Mouse (Mus musculus) erythroid progenitor cell, adult 5-6 weeks (primary cell): ENCODE results near the gene Cypt1. TPM values are rescaled to one million over a fixed set of nuclear protein-coding genes. Genes with fewer than 3 reads are reported as not detected.

Experiments
- ATAC-seq: replicated peaks from 2 replicates; pipeline ENCODE4 v1.8.0; 2016; ENCODE audit warnings: moderate number of reproducible peaks, mild to moderate bottlenecking, moderate TSS enrichment, inconsistent platforms; ENCODE audit not compliant: poor library complexity, low FRiP score, severe bottlenecking
- total RNA-seq, 2 experiments: library from RNA; stranded (forward) in 1 of 2; stranded (reverse) in 1 of 2; fragments of 150-400 nt in 1 of 2; fragments of 186-747, 209-891 nt in 1 of 2; gene quantifications; 2 replicates each; pipeline versions ENCODE4 v1.2.3 to v1.2.4; 2015 to 2017; ENCODE audit warnings: low replicate concordance in 2 of 2

Gene Cypt1
- total RNA-seq (2015; ENCODE audit: low replicate concordance) = not detected in 2 replicates
- total RNA-seq (2017; ENCODE audit: low replicate concordance) = not detected in 2 replicates

DNA sequence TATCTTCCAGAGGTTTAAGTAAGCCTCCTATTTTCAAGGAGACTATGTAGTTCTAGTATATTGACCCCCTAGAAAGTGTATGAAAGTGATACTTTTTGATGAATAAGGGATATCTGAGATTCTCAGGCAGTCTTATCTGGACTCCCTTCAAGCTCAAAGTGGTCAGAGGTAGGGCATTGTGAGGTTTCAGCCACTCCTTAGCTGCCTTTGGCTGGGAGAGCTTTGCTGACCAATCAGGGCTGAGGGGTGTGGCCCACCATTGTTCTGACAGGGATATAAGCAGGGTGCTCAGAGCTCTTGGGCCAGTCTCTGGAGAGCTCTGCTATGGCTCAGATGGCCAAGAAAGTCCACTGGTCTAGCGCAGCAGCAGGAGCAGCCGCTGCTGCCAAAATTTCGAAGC, at the start of gene Cypt1:
TSS of gene Cypt1 (plus strand) at position 301 of the 400 bp plus-strand sequence.
- ATAC-seq = no peak

DNA sequence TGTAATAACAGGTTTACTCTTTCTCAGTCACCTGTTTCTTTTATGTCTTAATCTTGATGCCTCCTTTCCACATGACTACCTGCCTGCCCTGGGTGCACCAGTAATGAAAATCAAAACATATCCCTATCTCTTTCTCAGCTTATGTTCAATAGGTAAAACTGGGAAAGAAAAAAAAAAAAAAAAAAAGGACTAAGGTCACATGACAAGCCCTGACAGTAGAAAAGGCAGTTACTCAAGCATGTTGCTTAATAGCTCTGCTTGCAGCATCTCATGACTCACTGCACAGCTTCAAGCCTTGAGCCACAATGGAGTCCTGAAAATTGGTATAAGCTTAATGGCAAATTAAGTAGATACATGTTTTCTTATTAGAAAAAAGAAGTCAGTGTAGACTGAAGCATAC, 24.1 kb downstream of the Cypt1 start:
- ATAC-seq = no peak

DNA sequence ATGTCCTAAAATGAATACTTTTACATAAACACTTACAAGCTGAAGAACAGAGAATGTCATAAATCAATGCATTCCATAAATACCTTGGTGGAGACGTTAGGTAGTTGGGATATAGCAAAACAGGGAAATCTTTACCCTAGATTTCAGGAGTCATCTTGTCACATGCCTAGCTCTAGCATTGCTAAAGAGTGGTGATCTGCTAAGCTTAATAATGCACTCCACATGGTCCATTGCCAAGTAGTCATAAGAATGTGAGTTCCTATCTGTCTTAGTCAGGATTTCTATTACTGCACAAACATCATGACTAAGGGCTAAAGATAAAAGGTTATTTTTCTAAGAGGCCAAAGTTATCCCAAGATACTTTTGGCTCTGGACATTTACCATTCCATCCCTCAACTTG, 34.4 kb downstream of the Cypt1 start:
- no peak for ATAC-seq

DNA sequence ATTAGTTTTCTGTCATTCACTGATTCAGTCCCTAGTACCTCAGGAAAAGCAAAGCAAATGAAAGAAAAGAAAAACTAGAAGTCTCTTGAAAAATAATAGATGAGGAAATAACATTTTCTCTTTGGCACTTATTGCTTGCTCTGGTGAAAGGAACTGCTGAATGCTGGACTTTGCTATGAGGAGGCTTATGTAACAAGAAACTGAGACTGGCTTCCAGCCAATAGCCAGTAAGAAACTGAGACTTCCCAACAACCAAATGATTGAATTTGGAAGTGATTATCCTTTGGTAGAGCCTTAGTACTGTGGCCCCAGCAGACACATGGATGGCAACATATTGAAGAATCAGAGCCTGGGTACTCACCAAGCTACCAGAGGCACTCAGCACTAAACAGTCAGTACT, 35.8 kb downstream of the Cypt1 start:
- no peak for ATAC-seq

Other genes starting within 250 kb of the Cypt1 start
- gene Maoa, start 96.8 kb downstream of the Cypt1 start, total RNA-seq (2015; ENCODE audit: low replicate concordance) = 1.3 TPM in 1 of 2 replicates, not detected in the other
- gene Maoa, start 96.8 kb downstream of the Cypt1 start, total RNA-seq (2017; ENCODE audit: low replicate concordance) = not detected in 2 replicates